Mouse (Mus musculus) embryonic facial prominence, embryonic 10.5 days (tissue): Measurements from ENCODE around the gene Nmt1. TPM values are rescaled to one million over a fixed set of nuclear protein-coding genes. Genes with fewer than 3 reads are reported as not detected.

ENCODE experiments used
- DNase-seq: peaks from one replicate; pipeline ENCODE4 v3.0.0-alpha.2; 2017; ENCODE audit warnings: low spot score
- H3K27ac ChIP-seq: fragments of 300-500 bp; sonication (generic); replicated peaks from 2 replicates; pipeline ENCODE4 v1.5.1; 2016; ENCODE audit warnings: mild to moderate bottlenecking
- H3K27me3 ChIP-seq: fragments of 300-500 bp; sonication (generic); replicated peaks from 2 replicates; pipeline ENCODE4 v1.6.1; 2016; ENCODE audit warnings: low read depth, mild to moderate bottlenecking; ENCODE audit not compliant: poor library complexity, severe bottlenecking
- H3K36me3 ChIP-seq: fragments of 300-500 bp; sonication (generic); replicated peaks from 2 replicates; pipeline ENCODE4 v1.6.1; 2016; ENCODE audit warnings: mild to moderate bottlenecking, moderate library complexity
- H3K4me1 ChIP-seq: fragments of 300-500 bp; sonication (generic); 2 replicates; pipeline ENCODE4 v1.6.1; 2016
- H3K4me3 ChIP-seq: fragments of 300-500 bp; sonication (generic); 2 replicates; pipeline ENCODE4 v1.5.1; 2016; ENCODE audit warnings: mild to moderate bottlenecking, moderate library complexity
- H3K9me3 ChIP-seq: fragments of 300-500 bp; sonication (generic); 2 replicates; pipeline ENCODE4 v1.6.1; 2016; ENCODE audit warnings: mild to moderate bottlenecking
- WGBS: fragments of 180-500 bp; shearing (Covaris S2); methylation state at CpG from one replicate; pipeline ENCODE4 v1.1.7; 2016; 5-methylcytosine and 5-hydroxymethylcytosine counted together
- polyA plus RNA-seq: library from polyadenylated mRNA; unstranded; fragments of >200 nt; fragmentation: Nextera tagmentation; extraction: Ambion mirVana; gene quantifications from 2 replicates; pipeline ENCODE4 v1.2.1, GENCODE M21; 2016

The Nmt1 gene
- polyA plus RNA-seq, 1 experiment from 2014 or later = 63.2 TPM

- Histone ChIP-seq H3K36me3 (peaks cover 10% of the 10 kb centered on the region; the same call in 1 of the 2 replicates), H3K27me3 (peaks cover 34% of the 10 kb centered on the region), H3K9me3 (no peaks in the 10 kb centered on the region), H3K4me3 (no peak overlapping the region), H3K4me1 (peaks cover 25% of the 10 kb centered on the region), H3K27ac (no peak overlapping the region)
- DNase-seq = no peak
- WGBS = 93% methylated on average over 7 of the region's 7 CpGs
Observed at GRCm38 (mm10) chr11:103076010-103076409, 48.0 kb downstream of the Nmt1 start.

GRCm38 (mm10) chr11:103076581-103076980 lies 48.6 kb downstream of the Nmt1 start:
- H3K4me3 ChIP-seq = no peak overlapping the region
- no peak for DNase-seq
- peaks cover 4% of the 10 kb centered on the region; the same call in 1 of the 2 replicates for H3K36me3 ChIP-seq
- peaks cover 26% of the 10 kb centered on the region for H3K4me1 ChIP-seq
- peaks cover 40% of the 10 kb centered on the region for H3K27me3 ChIP-seq
- WGBS = 82% methylated on average over 8 of the region's 8 CpGs
- no peak overlapping the region for H3K27ac ChIP-seq
- H3K9me3 ChIP-seq = no peaks in the 10 kb centered on the region

GRCm38 (mm10) chr11:103078131-103078530 lies 50.1 kb downstream of the Nmt1 start:
- no peak overlapping the region for H3K4me3 ChIP-seq
- DNase-seq = no peak
- H3K36me3 ChIP-seq = no peaks in the 10 kb centered on the region
- H3K4me1 ChIP-seq = peaks cover 26% of the 10 kb centered on the region
- H3K27ac ChIP-seq = no peak overlapping the region
- H3K9me3 ChIP-seq = no peaks in the 10 kb centered on the region
- 84% methylated on average over 11 of the region's 11 CpGs for WGBS
- peaks cover 56% of the 10 kb centered on the region for H3K27me3 ChIP-seq

GRCm38 (mm10) chr11:103080323-103081091 lies 52.5 kb downstream of the Nmt1 start:
- peaks cover 59% of the 10 kb centered on the region for H3K27me3 ChIP-seq

GRCm38 (mm10) chr11:103081631-103082030 lies 53.6 kb downstream of the Nmt1 start:
- peaks cover 13% of the 10 kb centered on the region for H3K4me1 ChIP-seq
- no peak for DNase-seq
- no peaks in the 10 kb centered on the region for H3K36me3 ChIP-seq
- H3K9me3 ChIP-seq = no peaks in the 10 kb centered on the region
- 51% methylated on average over 6 of the region's 6 CpGs for WGBS
- no peak overlapping the region for H3K4me3 ChIP-seq
- no peak overlapping the region for H3K27ac ChIP-seq
- peaks cover 59% of the 10 kb centered on the region for H3K27me3 ChIP-seq

More at GRCm38 (mm10) chr11:103080323-103081091, 52.5 kb downstream of the Nmt1 start:
- H3K36me3 ChIP-seq = no peaks in the 10 kb centered on the region
- no peaks in the 10 kb centered on the region for H3K9me3 ChIP-seq
- 1% methylated on average over 43 of the region's 43 CpGs for WGBS
- H3K27ac ChIP-seq = peak overlapping the region; percentile 61
- H3K4me1 ChIP-seq = peaks cover 13% of the 10 kb centered on the region
- peak overlapping the region; percentile 50 for H3K4me3 ChIP-seq
- peak; percentile 66 for DNase-seq

- H3K27me3 ChIP-seq = peaks cover 33% of the 10 kb centered on the region
- DNase-seq = no peak
- no peaks in the 10 kb centered on the region for H3K9me3 ChIP-seq
- H3K4me3 ChIP-seq = no peak overlapping the region
- peaks cover 21% of the 10 kb centered on the region for H3K4me1 ChIP-seq
- 95% methylated on average over 7 of the region's 7 CpGs for WGBS
- H3K36me3 ChIP-seq = no peaks in the 10 kb centered on the region
- H3K27ac ChIP-seq = no peak overlapping the region
Observed at GRCm38 (mm10) chr11:103093306-103093705, 65.3 kb downstream of the Nmt1 start.

- no peak for DNase-seq
- H3K4me3 ChIP-seq = no peak overlapping the region
Observed at GRCm38 (mm10) chr11:103093862-103094833, 66.2 kb downstream of the Nmt1 start.

GRCm38 (mm10) chr11:103095107-103095670 lies 67.2 kb downstream of the Nmt1 start:
- Histone ChIP-seq H3K4me1 (peaks cover 40% of the 10 kb centered on the region), H3K27me3 (peaks cover 52% of the 10 kb centered on the region), H3K36me3 (no peaks in the 10 kb centered on the region), H3K27ac (no peak overlapping the region), H3K4me3 (no peak overlapping the region), H3K9me3 (no peaks in the 10 kb centered on the region)
- no peak for DNase-seq
- WGBS = 64% methylated on average over 9 of the region's 9 CpGs

More at GRCm38 (mm10) chr11:103093862-103094833, 66.2 kb downstream of the Nmt1 start:
- Histone ChIP-seq H3K27me3 (peaks cover 42% of the 10 kb centered on the region), H3K9me3 (no peaks in the 10 kb centered on the region), H3K36me3 (no peaks in the 10 kb centered on the region), H3K4me1 (peaks cover 29% of the 10 kb centered on the region), H3K27ac (peak overlapping the region; percentile 44; the same call in 1 of the 2 replicates)
- WGBS = 71% methylated on average over 20 of the region's 20 CpGs

GRCm38 (mm10) chr11:103095801-103096200 lies 67.8 kb downstream of the Nmt1 start:
- H3K27ac ChIP-seq = no peak overlapping the region
- H3K27me3 ChIP-seq = peaks cover 58% of the 10 kb centered on the region
- 88% methylated on average over 6 of the region's 6 CpGs for WGBS
- peaks cover 40% of the 10 kb centered on the region for H3K4me1 ChIP-seq
- DNase-seq = no peak
- H3K4me3 ChIP-seq = no peak overlapping the region
- H3K36me3 ChIP-seq = no peaks in the 10 kb centered on the region
- no peaks in the 10 kb centered on the region for H3K9me3 ChIP-seq

GRCm38 (mm10) chr11:103096979-103097894 lies 69.2 kb downstream of the Nmt1 start:
- Histone ChIP-seq H3K27ac (peak overlapping the region; percentile 70), H3K4me1 (peaks cover 54% of the 10 kb centered on the region), H3K4me3 (peak overlapping the region; percentile 34), H3K36me3 (no peaks in the 10 kb centered on the region), H3K27me3 (peaks cover 73% of the 10 kb centered on the region), H3K9me3 (no peaks in the 10 kb centered on the region)
- 20% methylated on average over 22 of the region's 22 CpGs for whole genome bisulfite sequencing
- peak; percentile 50 for DNase-seq

- H3K4me1 ChIP-seq = peaks cover 68% of the 10 kb centered on the region
- WGBS = 53% methylated on average over 11 of the region's 11 CpGs
Observed at GRCm38 (mm10) chr11:103098531-103099190, 70.7 kb downstream of the Nmt1 start.

More at GRCm38 (mm10) chr11:103098531-103099190, 70.7 kb downstream of the Nmt1 start:
- Histone ChIP-seq H3K9me3 (no peaks in the 10 kb centered on the region), H3K27me3 (peaks cover 83% of the 10 kb centered on the region), H3K36me3 (no peaks in the 10 kb centered on the region), H3K27ac (no peak overlapping the region), H3K4me3 (0 out of 2 replicates have a peak overlapping the region, but pooled peaks have one; percentile 18)
- no peak for DNase-seq
